Mouse (Mus musculus) T-cell, adult 2 months (primary cell): ENCODE results near the gene Ret.

Experiments
- DNase-seq: peaks from one replicate; pipeline ENCODE4 v3.0.0; 2022; ENCODE audit warnings: low spot score

Gene Ret

GRCm38 (mm10) chr6:118173251-118173974 lies 24.1 kb downstream of the Ret start:
- DNase-seq, result no peak

- no peak for DNase-seq
Observed at GRCm38 (mm10) chr6:118171386-118171785, 26.1 kb downstream of the Ret start.

- no peak for DNase-seq
Observed at GRCm38 (mm10) chr6:118168106-118168505, 29.4 kb downstream of the Ret start.

GRCm38 (mm10) chr6:118167013-118167412 lies 30.5 kb downstream of the Ret start:
- DNase-seq, result peak; percentile 89

GRCm38 (mm10) chr6:118165516-118165915 lies 32.0 kb downstream of the Ret start:
- DNase-seq, result no peak

- DNase-seq, result no peak
Observed at GRCm38 (mm10) chr6:118164691-118165090, 32.8 kb downstream of the Ret start.

- DNase-seq, result no peak
Observed at GRCm38 (mm10) chr6:118163086-118163485, 34.4 kb downstream of the Ret start.

GRCm38 (mm10) chr6:118162457-118163082 lies 34.9 kb downstream of the Ret start:
- no peak for DNase-seq

GRCm38 (mm10) chr6:118153091-118153490 lies 44.4 kb downstream of the Ret start:
- no peak for DNase-seq

- DNase-seq, result no peak
Observed at GRCm38 (mm10) chr6:118150988-118151387, 46.5 kb downstream of the Ret start.

- DNase-seq, result no peak
Observed at GRCm38 (mm10) chr6:118150538-118150937, 47.0 kb downstream of the Ret start.

- DNase-seq, result no peak
Observed at GRCm38 (mm10) chr6:118150128-118150527, 47.4 kb downstream of the Ret start.

- DNase-seq, result no peak
Observed at GRCm38 (mm10) chr6:118140961-118141360, 56.6 kb downstream of the Ret start.

- DNase-seq, result peak; percentile 92
Observed at GRCm38 (mm10) chr6:118138731-118139709, 58.5 kb downstream of the Ret start, which contains the start of gene Csgalnact2. Csgalnact2 (minus strand) TSS chr6:118139140.

GRCm38 (mm10) chr6:118137148-118137547 lies 60.4 kb downstream of the Ret start:
- DNase-seq, result no peak

- DNase-seq, result no peak
Observed at GRCm38 (mm10) chr6:118134461-118134860, 63.1 kb downstream of the Ret start.

GRCm38 (mm10) chr6:118130022-118130421 lies 67.5 kb downstream of the Ret start:
- no peak for DNase-seq

GRCm38 (mm10) chr6:118127827-118128487 lies 69.6 kb downstream of the Ret start:
- no peak for DNase-seq

GRCm38 (mm10) chr6:118127198-118127597 lies 70.3 kb downstream of the Ret start:
- no peak for DNase-seq

GRCm38 (mm10) chr6:118126577-118126976 lies 70.9 kb downstream of the Ret start:
- DNase-seq, result no peak

GRCm38 (mm10) chr6:118122767-118123166 lies 74.8 kb downstream of the Ret start:
- no peak for DNase-seq

- DNase-seq, result no peak
Observed at GRCm38 (mm10) chr6:118111810-118112209, 85.7 kb downstream of the Ret start.
